Mouse (Mus musculus) neural tube, embryonic 14.5 days (tissue): ENCODE data around the gene Nat8. TPM values are rescaled to one million over a fixed set of nuclear protein-coding genes. Genes with fewer than 3 reads are reported as not detected.

Source experiments
- microRNA-seq: library from miRNA; unstranded; fragments of <30 nt; microRNA quantifications from one replicate; pipeline ENCODE4, GENCODE M21; 2016
- polyA plus RNA-seq: library from polyadenylated mRNA; unstranded; fragments of >200 nt; fragmentation: Nextera tagmentation; extraction: Ambion mirVana; gene quantifications from 2 replicates; pipeline ENCODE4 v1.2.1, GENCODE M21; 2014

Gene Nat8
- polyA plus RNA-seq, 1 experiment from 2014 or later = not detected

Small RNA genes lying within 50 kb of the gene (microRNA-seq; reads per million reads assigned to microRNA genes)
- not detected for gene Mir6375

Other genes starting within 250 kb of the Nat8 start
- gene Alms1, start 244.6 kb downstream of the Nat8 start, polyA plus RNA-seq = 6.5 and 6.6 TPM in 2 replicates
- gene Nat8f7, start 118.9 kb downstream of the Nat8 start, polyA plus RNA-seq = not detected in 2 replicates
- 0.55 and 0.80 TPM in 2 replicates for gene Nat8f3, start 66.3 kb downstream of the Nat8 start, polyA plus RNA-seq
- gene Nat8f6, start 11.1 kb downstream of the Nat8 start, polyA plus RNA-seq = not detected in 2 replicates
- not detected in 2 replicates for gene Nat8f5, start 11.1 kb downstream of the Nat8 start, polyA plus RNA-seq
- not detected in 2 replicates for gene Nat8f2, start 37.1 kb upstream of the Nat8 start, polyA plus RNA-seq
- 4.6 and 5.6 TPM in 2 replicates for gene Nat8f4, start 72.8 kb upstream of the Nat8 start, polyA plus RNA-seq
- gene Tprkb, start 79.8 kb upstream of the Nat8 start, polyA plus RNA-seq = 51.6 and 54.7 TPM in 2 replicates
- 14.1 and 18.1 TPM in 2 replicates for gene Nat8f1, start 83.6 kb upstream of the Nat8 start, polyA plus RNA-seq
- gene Dusp11, start 129.6 kb upstream of the Nat8 start, polyA plus RNA-seq = 69.4 and 82.6 TPM in 2 replicates
- not detected in 2 replicates for gene Figla, start 184.1 kb upstream of the Nat8 start, polyA plus RNA-seq
- gene Add2, start 196.6 kb upstream of the Nat8 start, polyA plus RNA-seq = 94.7 and 111 TPM in 2 replicates